Mouse (Mus musculus): Measurements from ENCODE around the gene Heg1.

Gene Heg1

DNA sequence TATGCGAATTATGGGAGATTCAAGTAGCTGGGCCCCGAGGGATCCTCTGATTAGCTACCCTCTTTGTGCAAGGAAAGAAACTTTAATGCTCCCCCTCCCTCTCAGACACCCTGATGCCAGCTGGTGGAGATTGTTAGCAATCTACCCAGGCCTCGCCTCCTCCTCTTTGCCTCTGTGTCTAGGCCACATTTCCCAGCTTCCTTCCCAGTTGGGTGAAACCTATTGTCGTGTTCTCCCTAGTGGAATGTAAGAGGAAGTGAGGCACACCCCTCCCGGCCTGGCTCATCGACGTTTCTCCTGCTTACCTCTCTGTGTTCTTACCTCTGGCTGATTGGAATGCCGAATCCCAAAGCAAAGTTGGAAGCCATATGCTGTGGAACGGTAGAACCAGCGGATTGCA, 3.4 kb upstream of the Heg1 start:
- H3K9me3 ChIP-seq (ENCODE audit: low read length): no peaks in the 10 kb centered on the region
- H3K4me1 ChIP-seq (replicated peaks; ENCODE audit: low read depth, low read length): peaks cover 66% of the 10 kb centered on the region
- H3K4me3 ChIP-seq (replicated peaks; ENCODE audit: low read length): no peak overlapping the region
- TF ChIP-seq CTCF (conservative IDR thresholded peaks at IDR 0.05; ENCODE audit: low read length) (no peak), POU5F1 (IDR thresholded peaks at IDR 0.05; ENCODE audit: borderline replicate concordance, low read length) (no peak), NANOG (IDR thresholded peaks at IDR 0.05; ENCODE audit: borderline replicate concordance, low read length) (no peak)
- H3K36me3 ChIP-seq (ENCODE audit: insufficient read depth, low read length): no peaks in the 10 kb centered on the region
- H3K27me3 ChIP-seq (ENCODE audit: insufficient read depth, low read length): peaks cover 46% of the 10 kb centered on the region

DNA sequence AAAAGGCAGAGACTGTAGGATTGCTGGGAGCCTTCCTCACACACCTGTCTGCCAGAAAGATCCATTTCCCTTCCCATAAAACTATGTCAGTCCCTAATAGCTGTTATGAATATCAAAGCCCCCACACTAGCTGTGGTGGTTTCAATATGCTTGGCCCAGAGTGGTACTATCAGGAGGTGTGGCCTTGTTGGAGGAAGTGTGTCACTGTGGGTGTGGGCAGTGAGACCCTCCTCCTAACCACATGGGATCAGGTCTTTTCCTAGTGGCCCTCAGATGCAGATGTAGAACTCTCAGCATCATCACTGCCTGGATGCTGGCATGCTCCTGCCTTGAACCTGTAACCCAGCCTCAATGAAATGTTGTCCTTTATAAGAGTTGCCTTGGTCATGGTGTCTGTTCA, 2.5 kb upstream of the Heg1 start:
- Histone ChIP-seq H3K4me1 (replicated peaks; ENCODE audit: low read depth, low read length) (peaks cover 66% of the 10 kb centered on the region), H3K27me3 (ENCODE audit: insufficient read depth, low read length) (peaks cover 54% of the 10 kb centered on the region), H3K4me3 (replicated peaks; ENCODE audit: low read length) (no peak overlapping the region), H3K9me3 (ENCODE audit: low read length) (no peaks in the 10 kb centered on the region), H3K36me3 (ENCODE audit: insufficient read depth, low read length) (no peaks in the 10 kb centered on the region)
- TF ChIP-seq POU5F1 (IDR thresholded peaks at IDR 0.05; ENCODE audit: borderline replicate concordance, low read length) (no peak), CTCF (conservative IDR thresholded peaks at IDR 0.05; ENCODE audit: low read length) (no peak), NANOG (IDR thresholded peaks at IDR 0.05; ENCODE audit: borderline replicate concordance, low read length) (no peak)

DNA sequence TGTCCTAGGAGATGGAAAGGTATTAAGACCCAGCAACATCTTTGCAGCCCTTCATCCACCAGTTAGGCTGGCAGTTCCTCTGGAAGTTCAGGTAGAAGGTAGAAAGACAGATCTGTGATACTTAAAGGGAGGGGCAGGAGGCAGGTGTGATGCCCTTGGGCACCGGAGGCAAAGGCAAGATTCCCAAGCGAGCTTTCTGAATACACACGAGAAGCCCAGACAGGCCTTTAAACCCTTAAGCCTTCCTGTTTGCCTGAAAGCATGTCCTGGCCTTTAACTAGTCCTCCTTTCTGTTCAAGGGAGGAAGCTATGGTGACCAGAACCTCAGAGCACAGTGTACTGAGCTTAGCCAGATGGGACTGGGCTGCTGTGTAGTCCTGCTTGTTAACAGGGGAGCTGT, 1.5 kb upstream of the Heg1 start:
- Histone ChIP-seq H3K9me3 (ENCODE audit: low read length) (no peaks in the 10 kb centered on the region), H3K4me1 (replicated peaks; ENCODE audit: low read depth, low read length) (peaks cover 58% of the 10 kb centered on the region), H3K36me3 (ENCODE audit: insufficient read depth, low read length) (no peaks in the 10 kb centered on the region), H3K27me3 (ENCODE audit: insufficient read depth, low read length) (peaks cover 64% of the 10 kb centered on the region), H3K4me3 (replicated peaks; ENCODE audit: low read length) (no peak overlapping the region)
- TF ChIP-seq CTCF (conservative IDR thresholded peaks at IDR 0.05; ENCODE audit: low read length): no peak
- no peak for TF ChIP-seq NANOG (IDR thresholded peaks at IDR 0.05; ENCODE audit: borderline replicate concordance, low read length)
- TF ChIP-seq POU5F1 (IDR thresholded peaks at IDR 0.05; ENCODE audit: borderline replicate concordance, low read length): no peak

DNA sequence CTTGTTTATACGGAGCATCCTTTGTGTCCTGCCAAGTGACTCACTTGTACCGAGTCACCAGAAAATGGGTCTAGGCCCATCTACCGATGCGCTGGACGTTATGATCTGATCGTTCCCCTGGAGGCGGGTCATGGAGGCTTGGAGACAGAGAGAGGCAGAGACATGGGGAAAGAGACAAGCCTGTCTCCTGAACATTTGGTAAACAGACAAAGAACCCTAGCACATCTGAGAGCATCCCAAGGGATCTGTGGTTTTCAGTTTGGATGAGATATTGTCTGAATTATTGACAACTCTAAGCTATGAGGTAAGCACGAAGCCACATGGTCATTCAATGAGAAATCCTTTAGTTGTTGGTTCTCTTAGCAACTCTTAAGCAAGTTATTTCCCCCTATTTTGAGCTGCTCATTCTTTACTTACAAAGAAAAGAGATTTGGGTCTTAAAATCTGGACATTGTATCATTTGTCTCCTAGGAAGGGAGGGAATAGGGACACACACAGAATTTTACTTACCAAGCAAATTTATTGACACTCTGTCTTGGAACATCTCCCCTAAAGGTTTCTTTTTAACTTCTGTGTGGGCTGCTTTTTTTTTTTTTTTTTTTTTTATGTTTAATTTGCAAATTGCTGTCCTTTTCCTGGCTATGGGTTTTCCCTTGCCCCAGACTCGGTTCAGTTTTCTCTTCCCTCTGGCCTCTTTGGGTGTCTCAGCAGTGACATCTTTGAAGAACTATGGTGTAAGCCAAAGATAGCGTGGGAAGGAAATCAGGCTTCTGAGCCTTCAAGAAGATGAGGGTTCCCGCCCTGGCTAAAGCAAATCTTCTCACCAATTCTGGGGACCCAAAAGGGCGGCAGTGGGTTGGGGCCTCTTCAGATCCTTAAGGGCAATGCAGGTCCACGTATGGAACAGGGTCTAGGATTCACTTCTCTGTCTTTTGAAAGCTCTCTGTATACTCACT, 686 bp upstream of the Heg1 start:
- H3K9me3 ChIP-seq (ENCODE audit: low read length): no peaks in the 10 kb centered on the region
- peak overlapping the region; percentile 86 for H3K4me3 ChIP-seq (replicated peaks; ENCODE audit: low read length)
- no peaks in the 10 kb centered on the region for H3K36me3 ChIP-seq (ENCODE audit: insufficient read depth, low read length)
- H3K4me1 ChIP-seq (replicated peaks; ENCODE audit: low read depth, low read length): peaks cover 49% of the 10 kb centered on the region
- TF ChIP-seq POU5F1 (IDR thresholded peaks at IDR 0.05; ENCODE audit: borderline replicate concordance, low read length) (no peak), NANOG (IDR thresholded peaks at IDR 0.05; ENCODE audit: borderline replicate concordance, low read length) (no peak), CTCF (conservative IDR thresholded peaks at IDR 0.05; ENCODE audit: low read length) (no peak)
- peaks cover 70% of the 10 kb centered on the region for H3K27me3 ChIP-seq (ENCODE audit: insufficient read depth, low read length)

DNA sequence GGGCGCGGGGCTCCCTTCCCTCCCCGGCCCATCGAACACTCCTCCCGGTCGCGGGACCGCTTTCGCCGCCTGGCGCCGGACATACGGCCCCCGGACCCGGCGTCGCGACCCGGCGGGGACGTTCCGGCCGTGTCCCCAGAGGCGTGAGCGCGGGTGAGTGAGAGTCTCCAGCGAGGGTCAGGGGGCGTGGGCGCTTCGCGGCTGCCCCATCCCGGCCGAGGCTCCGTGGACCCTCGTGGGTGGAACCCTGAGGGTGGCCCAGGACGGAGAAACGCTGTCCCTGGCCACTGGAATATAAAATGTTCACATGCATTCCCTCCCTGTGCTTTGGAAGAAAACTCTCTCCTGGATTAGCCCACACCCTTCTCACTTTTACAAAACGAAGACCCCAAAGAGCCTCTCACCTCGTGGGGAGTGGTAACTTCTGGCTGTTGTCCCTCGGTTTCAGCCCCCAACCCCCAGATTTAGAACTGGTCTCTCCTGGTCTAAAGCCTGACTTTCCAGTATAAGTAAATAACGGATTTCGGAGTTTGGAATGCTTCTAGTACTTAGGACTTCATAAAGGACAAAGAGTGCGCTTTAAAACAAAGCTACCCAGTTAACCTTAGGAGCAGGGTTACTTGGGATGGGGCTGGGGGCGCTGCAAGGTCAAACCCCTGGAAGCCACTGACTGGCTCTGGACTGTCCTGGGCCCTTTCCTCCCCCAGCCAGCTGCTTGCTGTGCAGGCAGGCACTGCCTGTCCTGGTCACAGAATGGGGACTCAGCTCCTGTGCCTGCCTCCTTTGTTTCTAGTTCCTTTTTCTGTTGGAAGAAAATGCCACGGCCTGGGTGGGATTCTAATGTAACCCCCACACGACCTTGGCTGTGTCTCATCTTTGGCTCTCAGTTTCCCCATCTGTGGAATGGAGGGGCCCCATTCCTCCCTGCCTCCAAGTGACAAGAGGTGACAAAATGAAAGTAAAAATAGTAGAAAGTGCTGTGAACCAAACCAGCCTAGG, 832 bp downstream of the Heg1 start:
- peak overlapping the region; percentile 86 for H3K4me3 ChIP-seq (replicated peaks; ENCODE audit: low read length)
- peaks cover 42% of the 10 kb centered on the region for H3K4me1 ChIP-seq (replicated peaks; ENCODE audit: low read depth, low read length)
- no peaks in the 10 kb centered on the region for H3K36me3 ChIP-seq (ENCODE audit: insufficient read depth, low read length)
- H3K27me3 ChIP-seq (ENCODE audit: insufficient read depth, low read length): peaks cover 72% of the 10 kb centered on the region
- no peaks in the 10 kb centered on the region for H3K9me3 ChIP-seq (ENCODE audit: low read length)
- no peak for TF ChIP-seq NANOG (IDR thresholded peaks at IDR 0.05; ENCODE audit: borderline replicate concordance, low read length)
- TF ChIP-seq CTCF (conservative IDR thresholded peaks at IDR 0.05; ENCODE audit: low read length): no peak
- TF ChIP-seq POU5F1 (IDR thresholded peaks at IDR 0.05; ENCODE audit: borderline replicate concordance, low read length): no peak

DNA sequence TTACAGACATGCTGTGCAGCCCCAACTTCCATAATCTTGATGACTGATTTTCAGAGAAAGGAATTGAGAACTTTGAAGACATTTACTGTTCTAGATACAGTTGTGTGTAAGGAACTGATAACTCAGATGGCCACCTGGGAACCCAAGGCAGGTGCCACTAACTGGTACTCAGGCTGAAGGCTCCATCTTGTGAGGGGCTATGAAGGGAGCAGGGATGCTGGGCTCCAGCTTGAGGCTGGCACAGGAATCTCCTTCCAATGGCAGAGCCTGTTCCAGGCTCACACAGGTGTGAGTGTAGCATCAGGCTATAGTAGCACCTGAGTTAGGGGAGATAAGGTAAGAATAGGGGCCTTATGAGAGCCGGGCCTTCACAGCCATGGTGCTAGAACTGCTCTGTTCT, 1.9 kb downstream of the Heg1 start:
- Histone ChIP-seq H3K36me3 (ENCODE audit: insufficient read depth, low read length) (no peaks in the 10 kb centered on the region), H3K4me3 (replicated peaks; ENCODE audit: low read length) (no peak overlapping the region), H3K9me3 (ENCODE audit: low read length) (no peaks in the 10 kb centered on the region), H3K27me3 (ENCODE audit: insufficient read depth, low read length) (peaks cover 68% of the 10 kb centered on the region), H3K4me1 (replicated peaks; ENCODE audit: low read depth, low read length) (peaks cover 35% of the 10 kb centered on the region)
- TF ChIP-seq POU5F1 (IDR thresholded peaks at IDR 0.05; ENCODE audit: borderline replicate concordance, low read length) (no peak), NANOG (IDR thresholded peaks at IDR 0.05; ENCODE audit: borderline replicate concordance, low read length) (no peak), CTCF (conservative IDR thresholded peaks at IDR 0.05; ENCODE audit: low read length) (no peak)

DNA sequence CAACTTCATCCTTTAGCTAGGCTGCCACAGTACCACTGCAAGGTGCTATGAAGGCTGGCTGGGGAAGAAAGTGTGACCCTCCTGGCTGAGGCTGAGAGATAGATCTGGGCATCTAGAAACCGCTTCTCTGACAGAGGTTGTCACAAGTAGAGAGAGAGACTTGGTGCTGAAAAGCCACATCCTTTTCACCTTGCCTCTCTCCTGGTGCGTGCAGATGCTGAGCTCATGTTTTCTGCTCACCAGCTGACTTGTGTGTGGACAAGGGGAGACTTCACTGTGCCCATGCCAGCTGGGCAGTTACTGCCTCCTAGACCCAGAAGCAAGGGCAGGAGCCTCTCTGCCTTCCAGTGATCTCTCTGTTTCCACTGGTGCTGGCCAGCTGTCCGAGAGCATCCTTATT, 3.6 kb downstream of the Heg1 start:
- Histone ChIP-seq H3K27me3 (ENCODE audit: insufficient read depth, low read length) (peaks cover 63% of the 10 kb centered on the region), H3K9me3 (ENCODE audit: low read length) (no peaks in the 10 kb centered on the region), H3K4me1 (replicated peaks; ENCODE audit: low read depth, low read length) (peaks cover 31% of the 10 kb centered on the region), H3K4me3 (replicated peaks; ENCODE audit: low read length) (no peak overlapping the region), H3K36me3 (ENCODE audit: insufficient read depth, low read length) (no peaks in the 10 kb centered on the region)
- no peak for TF ChIP-seq CTCF (conservative IDR thresholded peaks at IDR 0.05; ENCODE audit: low read length)

Data from E14TG2a.4 (cell line).